ENCODE assay signal across 9 mouse cellular contexts in genomic region chr2:168450977-168451376, GRCm38 (mm10).
DNase-seq lines count a peak whose midpoint lies in the region; ATAC-seq and TF ChIP-seq lines count a peak whose summit lies in the region.
"Had no signal": no experiment of that assay in that cellular context is flagged by ENCODE, and none has a peak within 500 bp of the region (broad histone marks: within the 10 kb centered on the region; RNA-seq: fewer than 3 reads in every experiment).

No protein-coding gene starts in this region.

- WGBS in forebrain, embryonic 14.5 days: 15% methylated on average over 3 of the region's 3 CpGs
- WGBS in forebrain, embryonic 16.5 days: 20% methylated on average over 3 of the region's 3 CpGs
- WGBS in spleen, adult 2 months: 10% methylated on average over 3 of the region's 3 CpGs

- H3K27ac ChIP-seq in forebrain, embryonic 14.5 days (ENCODE audit: low read depth, low read length): no peak overlapping the region
- H3K27ac ChIP-seq in forebrain, embryonic 16.5 days (ENCODE audit: low read length): no peak overlapping the region
- H3K27ac ChIP-seq in spleen, adult 2 months (ENCODE audit: insufficient read depth, low read length): no peak overlapping the region
- H3K27ac ChIP-seq: liver, embryonic 13.5 days had no signal

- no peaks in the 10 kb centered on the region for H3K9me3 ChIP-seq in forebrain, embryonic 14.5 days (replicated peaks; ENCODE audit: control insufficient read depth, low read length)
- no peaks in the 10 kb centered on the region for H3K9me3 ChIP-seq in forebrain, embryonic 16.5 days (ENCODE audit: control insufficient read depth, low read length)
- H3K9me3 ChIP-seq: liver, embryonic 13.5 days had no signal

- H3K4me1 ChIP-seq in forebrain, embryonic 14.5 days (ENCODE audit: control insufficient read depth, insufficient read depth, low read length): 0 out of 2 replicates have a peak, but pooled peaks cover 3% of the 10 kb centered on the region
- peaks cover 5% of the 10 kb centered on the region for H3K4me1 ChIP-seq in forebrain, embryonic 16.5 days (replicated peaks; ENCODE audit: control insufficient read depth, insufficient read depth, low read length)
- H3K4me1 ChIP-seq in spleen, adult 2 months (ENCODE audit: control insufficient read depth, insufficient read depth, insufficient read length): no peaks in the 10 kb centered on the region
- H3K4me1 ChIP-seq: liver, embryonic 13.5 days had no signal

- H3K9ac ChIP-seq in forebrain, embryonic 14.5 days (ENCODE audit: low read length): no peak overlapping the region
- no peak overlapping the region for H3K9ac ChIP-seq in forebrain, embryonic 16.5 days (replicated peaks; ENCODE audit: low read depth, low read length)
- H3K9ac ChIP-seq: liver, embryonic 13.5 days had no signal

- DNase-seq in forebrain, embryonic 14.5 days (ENCODE audit: low spot score): peak; percentile 68
- DNase-seq in spleen, adult 2 months (ENCODE audit: low read depth in 1 of 2, low spot score in 2 of 2): peak in 1 of 2 experiments; percentile 18
- DNase-seq in spleen, postnatal 36 days (ENCODE audit: low spot score in 2 of 2): no peak
- peak; percentile 58 for DNase-seq in testis, postnatal 10 days (ENCODE audit: low spot score)
- DNase-seq in left cerebral cortex, adult 11 months (ENCODE audit: low spot score): no peak
- DNase-seq in heart, adult 9 months (ENCODE audit: low spot score in 2 of 2): no peak
- DNase-seq: liver, embryonic 13.5 days had no signal

- H3K36me3 ChIP-seq in forebrain, embryonic 14.5 days (ENCODE audit: control insufficient read depth, insufficient read depth, low read length): no peaks in the 10 kb centered on the region
- H3K36me3 ChIP-seq in forebrain, embryonic 16.5 days (ENCODE audit: control insufficient read depth, insufficient read depth): no peaks in the 10 kb centered on the region
- no peaks in the 10 kb centered on the region for H3K36me3 ChIP-seq in spleen, adult 2 months (ENCODE audit: control insufficient read depth, insufficient read depth, low read length)
- H3K36me3 ChIP-seq: liver, embryonic 13.5 days had no signal

- H3K4me3 ChIP-seq in forebrain, embryonic 14.5 days (ENCODE audit: low read depth, low read length): no peak overlapping the region
- H3K4me3 ChIP-seq in forebrain, embryonic 16.5 days (replicated peaks; ENCODE audit: low read length): no peak overlapping the region
- H3K4me3 ChIP-seq in spleen, adult 2 months (ENCODE audit: extremely low read depth, insufficient read depth, insufficient read length): no peak overlapping the region
- H3K4me3 ChIP-seq: liver, embryonic 13.5 days had no signal

- TF ChIP-seq POLR2A in spleen, adult 2 months (IDR thresholded peaks at IDR 0.05; ENCODE audit: low read depth, low read length): no peak

- peak; percentile 79; the same call in 1 of the 2 replicates for TF ChIP-seq CTCF in spleen, adult 2 months (IDR thresholded peaks at IDR 0.05; ENCODE audit: extremely low read depth, insufficient read depth, insufficient read length, insufficient replicate concordance)

- H3K27me3 ChIP-seq in forebrain, embryonic 14.5 days (replicated peaks; ENCODE audit: control insufficient read depth, insufficient read depth, low read length): no peaks in the 10 kb centered on the region
- H3K27me3 ChIP-seq in forebrain, embryonic 16.5 days (replicated peaks; ENCODE audit: control insufficient read depth, insufficient read depth, low read length): no peaks in the 10 kb centered on the region
- no peaks in the 10 kb centered on the region for H3K27me3 ChIP-seq in spleen, adult 2 months (ENCODE audit: control insufficient read depth, insufficient read depth, low read length)
- H3K27me3 ChIP-seq: liver, embryonic 13.5 days had no signal

- no peak overlapping the region for H3K4me2 ChIP-seq in forebrain, embryonic 14.5 days (ENCODE audit: low read length)
- no peak overlapping the region for H3K4me2 ChIP-seq in forebrain, embryonic 16.5 days (ENCODE audit: low read length)
- H3K4me2 ChIP-seq: liver, embryonic 13.5 days had no signal

- no peak for ATAC-seq in forebrain, embryonic 14.5 days
- ATAC-seq in forebrain, embryonic 16.5 days: no peak
- ATAC-seq in hematopoietic stem cell, adult 5-6 weeks (replicated peaks in 1 of 2; ENCODE audit: insufficient read depth in 1 of 2, low FRiP score in 2 of 2, low TSS enrichment in 1 of 2, low read depth in 1 of 2, poor library complexity in 2 of 2, severe bottlenecking in 2 of 2): peak; percentile 51 to 63; a peak in 3 of 4 replicates

Comparison
In these comparisons a context has a peak if more than half of its experiments do, and no peak if none do; other contexts are left out.
1. ATAC-seq: peak in hematopoietic stem cell, adult 5-6 weeks (2 of 2); none in forebrain, embryonic 14.5 days (single experiment) and forebrain, embryonic 16.5 days (single experiment).
2. DNase-seq: peak in forebrain, embryonic 14.5 days (single experiment) and testis, postnatal 10 days (single experiment); none in spleen, postnatal 36 days (0 of 2), left cerebral cortex, adult 11 months (single experiment) and heart, adult 9 months (0 of 2).